8 mouse cellular contexts compared by ENCODE assay signal in genomic region chr9:102713797-102714196, GRCm38 (mm10). TPM values are rescaled to one million over a fixed set of nuclear protein-coding genes. Genes with fewer than 3 reads are reported as not detected.
DNase-seq lines count a peak whose midpoint lies in the region; ATAC-seq and TF ChIP-seq lines count a peak whose summit lies in the region.

No protein-coding gene starts in this region.

- no peak for TF ChIP-seq POLR2A in thymus, adult 2 months (IDR thresholded peaks at IDR 0.05; ENCODE audit: control insufficient read depth, extremely low read depth, insufficient read depth, low read length, poor library complexity)
- no peak for TF ChIP-seq POLR2A in lung, adult 2 months (IDR thresholded peaks at IDR 0.05; ENCODE audit: borderline replicate concordance, extremely low read depth, low read depth, low read length)

- H3K9me3 ChIP-seq in heart, embryonic 11.5 days (replicated peaks; ENCODE audit: control insufficient read depth, low read length): no peaks in the 10 kb centered on the region
- H3K9me3 ChIP-seq in intestine, embryonic 15.5 days: no peaks in the 10 kb centered on the region

- ATAC-seq in heart, embryonic 11.5 days (replicated peaks; ENCODE audit: insufficient number of reproducible peaks, low FRiP score, low TSS enrichment): no peak
- no peak for ATAC-seq in intestine, embryonic 15.5 days

- intact Hi-C loops in heart, postnatal 14 days (cut with DNase I): loop anchor here (1.0 to 2.0 kb wide), 2 partner anchors 67 to 77 kb away; no protein-coding TSS in a partner anchor

- no peaks in the 10 kb centered on the region for H3K27me3 ChIP-seq in heart, embryonic 11.5 days (ENCODE audit: control insufficient read depth, insufficient read depth, low read length)
- H3K27me3 ChIP-seq in thymus, adult 2 months (ENCODE audit: control insufficient read depth, insufficient read depth, low read length): peaks cover 9% of the 10 kb centered on the region; the same call in 1 of the 2 replicates
- H3K27me3 ChIP-seq in intestine, embryonic 15.5 days (replicated peaks): no peaks in the 10 kb centered on the region

- no peak overlapping the region for H3K27ac ChIP-seq in heart, embryonic 11.5 days (ENCODE audit: low read depth, low read length)
- H3K27ac ChIP-seq in thymus, adult 2 months (ENCODE audit: control insufficient read depth, insufficient read depth, low read length): no peak overlapping the region
- H3K27ac ChIP-seq in intestine, embryonic 15.5 days: no peak overlapping the region

- no peaks in the 10 kb centered on the region for H3K36me3 ChIP-seq in heart, embryonic 11.5 days (ENCODE audit: control insufficient read depth, insufficient read depth, low read length)
- no peaks in the 10 kb centered on the region for H3K36me3 ChIP-seq in thymus, adult 2 months (ENCODE audit: control insufficient read depth, insufficient read depth, low read length)
- H3K36me3 ChIP-seq in intestine, embryonic 15.5 days: no peaks in the 10 kb centered on the region

- H3K4me2 ChIP-seq in heart, embryonic 11.5 days: no peak overlapping the region
- H3K4me2 ChIP-seq in intestine, embryonic 15.5 days (replicated peaks): no peak overlapping the region

- peak; percentile 58 to 72 for DNase-seq in heart, postnatal 14 days
- DNase-seq in thymus, postnatal 25 days: peak; percentile 11
- DNase-seq in thymus, adult 2 months: no peak
- peak; percentile 57 for DNase-seq in c-Kit-positive CD71-negative TER-119-negative erythroid progenitor cells, embryonic 14.5 days (ENCODE audit: low read depth)
- DNase-seq in lung, adult 2 months: peak; percentile 63
- DNase-seq in ovary, postnatal 10 days (ENCODE audit: low spot score): no peak

- TF ChIP-seq CTCF in thymus, adult 2 months (IDR thresholded peaks at IDR 0.05; ENCODE audit: borderline replicate concordance, control insufficient read depth, extremely low read depth, insufficient read depth, low read length, poor library complexity): no peak
- peak; percentile 88 for TF ChIP-seq CTCF in lung, adult 2 months (IDR thresholded peaks at IDR 0.05; ENCODE audit: insufficient read depth, low read length)

- 55% methylated on average over 2 of the region's 2 CpGs for WGBS in heart, embryonic 11.5 days (ENCODE audit: insufficient replicate concordance)
- WGBS in thymus, adult 2 months: 62% methylated on average over 2 of the region's 2 CpGs
- WGBS in lung, adult 2 months: 69% methylated on average over 2 of the region's 2 CpGs
- 55% methylated on average over 2 of the region's 2 CpGs for WGBS in intestine, embryonic 15.5 days

- no peak overlapping the region for H3K4me3 ChIP-seq in heart, embryonic 11.5 days (ENCODE audit: low read depth, low read length)
- H3K4me3 ChIP-seq in thymus, adult 2 months (ENCODE audit: control insufficient read depth, insufficient read depth, low read length): no peak overlapping the region
- H3K4me3 ChIP-seq in lung, adult 2 months (replicated peaks; ENCODE audit: extremely low read depth, low read depth, low read length): no peak overlapping the region
- H3K4me3 ChIP-seq in intestine, embryonic 15.5 days (replicated peaks): no peak overlapping the region

- no peak overlapping the region for H3K9ac ChIP-seq in heart, embryonic 11.5 days (ENCODE audit: low read depth, low read length)
- H3K9ac ChIP-seq in intestine, embryonic 15.5 days: no peak overlapping the region

- H3K4me1 ChIP-seq in heart, embryonic 11.5 days (ENCODE audit: control insufficient read depth, insufficient read depth, low read length): peaks cover 33% of the 10 kb centered on the region
- no peaks in the 10 kb centered on the region for H3K4me1 ChIP-seq in thymus, adult 2 months (replicated peaks; ENCODE audit: control insufficient read depth, insufficient read depth, low read length)
- peaks cover 22% of the 10 kb centered on the region for H3K4me1 ChIP-seq in lung, adult 2 months (ENCODE audit: control insufficient read depth, insufficient read depth, low read length)
- peaks cover 29% of the 10 kb centered on the region for H3K4me1 ChIP-seq in intestine, embryonic 15.5 days (replicated peaks)

RNA-seq across cellular contexts. Expression of gene Amotl2, which starts 2.7 kb away (rescaled TPM):
- 10 to 100 TPM; 61.6 to 64.6 TPM for total RNA-seq in heart, postnatal 14 days (2021)
- polyA plus RNA-seq in heart, embryonic 11.5 days (2014; fragmentation: Nextera tagmentation; extraction: Ambion mirVana): 28.7 and 33.7 TPM in 2 replicates
- 6.7 and 7.2 TPM in 2 replicates for polyA plus RNA-seq in thymus, adult 2 months (2012; rRNA removed)
- 82.6 and 101 TPM in 2 replicates for polyA plus RNA-seq in lung, adult 2 months (2012; rRNA removed)
- polyA plus RNA-seq in intestine, embryonic 15.5 days (2015; fragmentation: Nextera tagmentation; extraction: Ambion mirVana): 31.8 and 32.9 TPM in 2 replicates

Comparison
In these comparisons a context has a peak if more than half of its experiments do, and no peak if none do; other contexts are left out.
1. DNase-seq: peak in heart, postnatal 14 days (2 of 2), thymus, postnatal 25 days (single experiment), c-Kit-positive CD71-negative TER-119-negative erythroid progenitor cells, embryonic 14.5 days (single experiment) and lung, adult 2 months (single experiment); none in thymus, adult 2 months (single experiment) and ovary, postnatal 10 days (single experiment).